Mouse (Mus musculus): ENCODE measurements around the gene Dusp8. TPM values are rescaled to one million over a fixed set of nuclear protein-coding genes. Genes with fewer than 3 reads are reported as not detected.

Dusp8 gene
- polyA plus RNA-seq, 1 experiment from 2014 or later = 1.2 TPM

DNA sequence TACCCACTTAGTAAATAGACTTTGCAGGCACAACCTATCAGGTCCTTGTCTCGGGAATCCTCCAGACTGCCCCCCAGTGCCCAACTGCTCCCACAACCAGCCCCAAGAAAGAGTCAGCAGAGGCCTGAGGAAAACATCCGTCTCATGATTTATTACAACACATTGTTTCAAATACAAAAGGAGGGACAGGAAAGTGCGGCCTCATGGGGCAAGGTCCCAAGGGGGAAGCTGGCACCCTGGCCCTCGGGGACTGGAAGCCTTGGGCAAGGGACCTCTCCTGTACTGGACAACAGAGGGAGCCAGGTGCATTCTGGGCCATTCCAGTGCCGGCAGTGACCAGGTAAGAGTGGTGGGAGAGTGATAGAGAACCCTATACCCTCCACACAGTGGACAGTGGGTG is 16.3 kb downstream of the Dusp8 start:
- no peak overlapping the region for H3K27ac ChIP-seq
- 46% methylated on average over 5 of the region's 5 CpGs for WGBS (ENCODE audit: missing documents)
- H3K79me2 ChIP-seq (ENCODE audit: inconsistent target) = no peaks in the 10 kb centered on the region

DNA sequence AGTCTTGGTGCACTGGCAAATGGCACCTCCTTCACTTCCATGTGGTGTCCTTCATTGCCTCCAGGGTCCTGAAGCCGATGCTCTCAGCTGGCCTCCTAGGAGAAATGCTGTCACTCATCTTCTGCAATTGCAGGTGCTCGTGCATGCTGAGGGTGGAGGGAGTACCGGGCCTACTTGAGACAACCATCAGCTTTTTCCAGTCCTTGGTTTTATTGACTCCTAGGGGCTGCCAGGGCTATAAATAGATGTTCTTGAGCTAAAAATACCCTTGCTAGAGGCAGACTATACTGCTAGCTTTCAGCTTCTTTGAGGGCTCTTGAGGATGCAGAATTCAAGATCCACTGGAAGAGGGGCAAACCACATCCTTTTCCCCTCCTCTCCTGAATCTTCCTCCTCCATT is 18.5 kb downstream of the Dusp8 start:
- H3K4me3 ChIP-seq (ENCODE audit: inconsistent target) = no peak overlapping the region
- no peaks in the 10 kb centered on the region for H3K36me3 ChIP-seq (ENCODE audit: inconsistent target)
- 55% methylated on average over 3 of the region's 3 CpGs for WGBS (ENCODE audit: missing documents)
- no peaks in the 10 kb centered on the region for H3K79me2 ChIP-seq (ENCODE audit: inconsistent target)
- no peak overlapping the region for H3K27ac ChIP-seq

More for the DNA sequence above, 16.3 kb downstream of the Dusp8 start:
- no peak overlapping the region for H3K4me3 ChIP-seq (ENCODE audit: inconsistent target)
- no peaks in the 10 kb centered on the region for H3K36me3 ChIP-seq (ENCODE audit: inconsistent target)

DNA sequence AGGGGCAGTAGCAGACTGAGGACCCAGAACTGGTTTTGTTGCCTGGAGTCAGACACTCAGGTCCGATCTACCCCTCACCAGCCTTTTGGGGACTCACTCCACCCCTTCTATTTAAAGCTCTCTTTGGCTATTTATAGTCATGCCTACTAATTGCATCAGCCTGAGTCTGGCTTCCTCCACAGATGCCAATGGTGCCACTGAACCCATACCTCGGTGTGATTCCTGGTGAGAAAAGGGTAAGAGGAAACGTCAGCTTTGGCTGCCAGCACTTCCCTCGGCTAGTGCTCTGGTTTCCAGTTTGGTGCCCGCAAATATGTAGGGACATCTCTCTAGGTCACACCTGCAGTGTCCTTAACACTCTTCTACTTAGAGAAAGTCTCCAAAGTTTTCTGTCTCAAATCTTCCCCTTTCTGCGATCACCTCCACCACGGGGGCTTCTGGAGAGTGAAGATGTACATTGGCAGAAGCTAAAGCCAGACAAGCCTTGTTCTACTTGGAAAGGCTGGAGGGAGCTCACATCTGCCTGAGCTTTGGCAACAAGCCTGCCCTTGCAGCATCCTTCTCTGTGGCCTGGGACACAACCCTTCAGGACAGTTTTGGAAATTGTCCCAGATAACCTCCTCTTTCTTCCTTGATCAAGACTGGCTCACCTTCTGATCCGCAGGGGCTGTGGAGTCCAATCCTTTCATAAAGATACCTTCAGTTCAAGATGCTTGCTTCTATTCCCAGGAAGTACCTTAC is 21.3 kb downstream of the Dusp8 start:
- H3K4me3 ChIP-seq (ENCODE audit: inconsistent target) = no peak overlapping the region
- H3K36me3 ChIP-seq (ENCODE audit: inconsistent target) = no peaks in the 10 kb centered on the region
- no peak overlapping the region for H3K27ac ChIP-seq
- WGBS (ENCODE audit: missing documents) = 48% methylated on average over 8 of the region's 8 CpGs
- no peaks in the 10 kb centered on the region for H3K79me2 ChIP-seq (ENCODE audit: inconsistent target)

- Histone ChIP-seq H3K27ac (no peak overlapping the region), H3K4me3 (ENCODE audit: inconsistent target) (no peak overlapping the region), H3K79me2 (ENCODE audit: inconsistent target) (no peaks in the 10 kb centered on the region), H3K36me3 (ENCODE audit: inconsistent target) (no peaks in the 10 kb centered on the region)
Observed at GRCm38 (mm10) chr7:142071717-142072116, 23.9 kb downstream of the Dusp8 start.

DNA sequence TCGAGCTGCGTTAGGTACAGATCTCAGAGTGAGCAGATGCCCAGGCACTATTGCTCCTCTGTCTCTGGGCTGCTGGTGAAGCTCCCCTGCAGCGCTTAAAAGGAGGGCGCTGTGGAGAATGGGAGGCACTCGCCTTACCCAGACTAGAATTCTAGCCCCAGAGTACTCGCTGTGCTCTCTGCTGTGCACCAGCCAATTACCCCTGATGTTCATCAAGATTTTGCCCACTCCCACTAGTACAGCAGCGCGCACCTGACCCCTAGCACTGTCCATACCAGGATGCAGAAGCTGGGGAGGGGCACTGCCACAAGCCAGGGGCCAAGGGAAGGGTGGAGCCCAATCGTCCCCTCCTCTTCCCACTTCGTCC is 24.4 kb downstream of the Dusp8 start:
- Histone ChIP-seq H3K79me2 (ENCODE audit: inconsistent target) (no peaks in the 10 kb centered on the region), H3K4me3 (ENCODE audit: inconsistent target) (no peak overlapping the region), H3K27ac (no peak overlapping the region), H3K36me3 (ENCODE audit: inconsistent target) (no peaks in the 10 kb centered on the region)
- WGBS (ENCODE audit: missing documents) = 18% methylated on average over 10 of the region's 10 CpGs

GRCm38 (mm10) chr7:142070458-142071211 is 25.0 kb downstream of the Dusp8 start:
- 22% methylated on average over 13 of the region's 13 CpGs for WGBS (ENCODE audit: missing documents)
- Histone ChIP-seq H3K79me2 (ENCODE audit: inconsistent target) (no peaks in the 10 kb centered on the region), H3K36me3 (ENCODE audit: inconsistent target) (no peaks in the 10 kb centered on the region), H3K4me3 (ENCODE audit: inconsistent target) (no peak overlapping the region), H3K27ac (peak overlapping the region; percentile 95)

GRCm38 (mm10) chr7:142068429-142068828 is 27.2 kb downstream of the Dusp8 start:
- Histone ChIP-seq H3K36me3 (ENCODE audit: inconsistent target) (no peaks in the 10 kb centered on the region), H3K4me3 (ENCODE audit: inconsistent target) (no peak overlapping the region), H3K79me2 (ENCODE audit: inconsistent target) (no peaks in the 10 kb centered on the region), H3K27ac (peak overlapping the region; percentile 95)
- 31% methylated on average over 4 of the region's 4 CpGs for WGBS (ENCODE audit: missing documents)

DNA sequence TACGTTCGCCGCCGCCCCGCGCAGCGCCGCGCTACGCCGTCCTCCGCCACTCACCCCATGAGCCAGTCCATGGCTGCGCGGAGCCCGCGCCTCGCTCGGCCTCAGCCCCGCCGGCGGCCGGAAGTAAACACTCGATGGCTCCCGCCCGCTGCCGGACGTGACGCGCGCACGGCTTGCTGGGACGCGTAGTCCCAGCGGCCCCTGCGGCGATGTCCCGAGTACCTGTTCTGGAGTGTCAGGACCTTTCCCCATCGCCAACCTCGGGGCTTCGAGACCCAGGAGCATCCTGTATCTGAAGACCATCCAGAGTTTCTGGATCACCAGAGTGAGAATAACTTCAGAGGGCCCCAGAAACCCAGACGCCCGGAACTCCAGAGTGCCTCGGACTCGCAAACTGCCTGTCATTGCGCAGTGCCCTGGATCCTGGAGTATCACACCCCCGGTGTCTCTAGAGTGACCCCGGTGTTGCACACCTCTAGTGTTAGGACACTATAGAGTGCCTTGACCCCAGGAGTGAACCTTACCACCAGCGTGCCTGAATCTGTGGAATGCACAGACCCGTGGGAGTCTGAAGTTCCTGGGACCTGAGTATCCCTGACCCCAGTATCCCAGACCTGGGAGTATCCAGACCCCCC is 34.6 kb downstream of the Dusp8 start, which contains the start of gene Mob2:
Mob2 (minus strand) TSS at position 135 of the 635 bp plus-strand sequence.
- Histone ChIP-seq H3K36me3 (ENCODE audit: inconsistent target) (no peaks in the 10 kb centered on the region), H3K4me3 (ENCODE audit: inconsistent target) (peak within 1 kb of the TSS; percentile 75), H3K27ac (peak within 1 kb of the TSS; percentile 51), H3K79me2 (ENCODE audit: inconsistent target) (peaks cover 45% of the 10 kb centered on the region)
- WGBS (ENCODE audit: missing documents) = 1% methylated on average over 47 of the region's 49 CpGs

DNA sequence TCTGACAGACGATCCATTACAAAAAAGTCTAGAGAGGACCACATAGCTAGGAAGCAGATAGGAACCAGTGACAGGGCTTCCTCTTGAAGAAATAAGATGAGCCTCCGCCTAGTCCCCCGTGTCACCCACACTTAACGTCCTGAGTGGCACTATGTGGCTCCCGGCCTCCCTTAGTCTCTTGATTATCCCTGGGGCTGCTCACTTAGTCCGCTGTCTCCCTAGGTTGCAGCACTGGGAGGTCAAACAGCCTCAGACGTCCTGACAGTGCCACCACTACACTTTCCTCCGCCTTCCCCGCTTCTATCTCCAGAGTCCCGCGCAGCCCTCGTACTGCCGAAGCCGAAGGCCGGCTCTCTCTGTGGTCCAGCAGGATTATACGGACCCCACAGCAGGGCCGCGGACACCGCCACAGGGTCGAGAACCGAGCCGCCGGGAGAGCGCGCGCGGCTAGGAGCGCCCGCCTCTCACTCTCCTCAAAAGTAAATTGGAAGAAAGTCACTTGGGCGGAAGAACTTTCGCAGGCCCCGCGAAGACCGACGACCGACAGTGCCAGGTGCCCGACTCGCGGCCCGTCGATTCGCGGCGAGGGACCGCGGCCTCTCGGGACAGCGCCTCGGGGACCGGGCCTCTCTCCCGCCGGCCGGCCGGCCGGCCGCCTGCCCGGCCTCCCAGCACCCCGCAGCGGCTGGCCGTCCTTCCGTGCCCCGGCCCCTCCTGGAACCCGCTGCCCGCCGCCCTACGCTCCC is 35.3 kb downstream of the Dusp8 start:
- H3K27ac ChIP-seq = peak overlapping the region; percentile 43
- under 1% methylated on average over 61 of the region's 66 CpGs for WGBS (ENCODE audit: missing documents)
- peak overlapping the region; percentile 75 for H3K4me3 ChIP-seq (ENCODE audit: inconsistent target)
- H3K79me2 ChIP-seq (ENCODE audit: inconsistent target) = peaks cover 51% of the 10 kb centered on the region
- H3K36me3 ChIP-seq (ENCODE audit: inconsistent target) = no peaks in the 10 kb centered on the region

- Histone ChIP-seq H3K4me3 (ENCODE audit: inconsistent target) (no peak overlapping the region), H3K27ac (no peak overlapping the region), H3K36me3 (ENCODE audit: inconsistent target) (no peaks in the 10 kb centered on the region), H3K79me2 (ENCODE audit: inconsistent target) (peaks cover 65% of the 10 kb centered on the region)
- 68% methylated on average over 2 of the region's 2 CpGs for WGBS (ENCODE audit: missing documents)
Observed at GRCm38 (mm10) chr7:142059024-142059423, 36.6 kb downstream of the Dusp8 start.

GRCm38 (mm10) chr7:142057121-142057520 is 38.5 kb downstream of the Dusp8 start:
- peak overlapping the region; percentile 41 for H3K27ac ChIP-seq
- H3K36me3 ChIP-seq (ENCODE audit: inconsistent target) = 0 out of 2 replicates have a peak, but pooled peaks cover 7% of the 10 kb centered on the region

DNA sequence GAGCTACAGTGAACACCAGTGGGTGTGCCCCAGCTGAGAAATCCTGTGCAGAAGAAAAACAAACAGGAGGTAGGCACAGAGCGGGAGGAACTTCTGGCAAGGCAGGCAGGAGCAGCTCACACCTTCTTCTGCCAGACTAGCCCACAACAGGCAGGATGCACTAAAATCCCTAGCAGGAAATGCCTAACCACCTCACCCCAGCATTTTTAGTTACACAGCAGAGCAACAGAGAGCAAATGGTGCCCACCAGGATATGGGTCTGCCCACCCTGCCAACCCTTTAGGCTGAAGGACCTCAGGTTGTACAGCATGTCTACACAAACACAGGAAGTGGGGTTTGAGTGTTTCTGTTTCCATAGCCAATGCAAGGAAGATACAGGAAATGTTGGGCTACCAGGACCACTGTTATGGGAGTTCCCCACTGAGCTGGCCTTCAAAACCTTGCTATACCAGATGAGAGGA is 39.0 kb downstream of the Dusp8 start:
- Histone ChIP-seq H3K4me3 (ENCODE audit: inconsistent target) (no peak overlapping the region), H3K36me3 (ENCODE audit: inconsistent target) (0 out of 2 replicates have a peak, but pooled peaks cover 7% of the 10 kb centered on the region), H3K27ac (peak overlapping the region; percentile 41), H3K79me2 (ENCODE audit: inconsistent target) (peaks cover 89% of the 10 kb centered on the region)
- WGBS (ENCODE audit: missing documents) = 70% methylated on average over 1 of the region's 1 CpGs

More at GRCm38 (mm10) chr7:142057121-142057520, 38.5 kb downstream of the Dusp8 start:
- H3K79me2 ChIP-seq (ENCODE audit: inconsistent target) = peaks cover 84% of the 10 kb centered on the region
- H3K4me3 ChIP-seq (ENCODE audit: inconsistent target) = no peak overlapping the region
- WGBS (ENCODE audit: missing documents) = no CpG with 5 or more reads among the region's 1 CpGs

DNA sequence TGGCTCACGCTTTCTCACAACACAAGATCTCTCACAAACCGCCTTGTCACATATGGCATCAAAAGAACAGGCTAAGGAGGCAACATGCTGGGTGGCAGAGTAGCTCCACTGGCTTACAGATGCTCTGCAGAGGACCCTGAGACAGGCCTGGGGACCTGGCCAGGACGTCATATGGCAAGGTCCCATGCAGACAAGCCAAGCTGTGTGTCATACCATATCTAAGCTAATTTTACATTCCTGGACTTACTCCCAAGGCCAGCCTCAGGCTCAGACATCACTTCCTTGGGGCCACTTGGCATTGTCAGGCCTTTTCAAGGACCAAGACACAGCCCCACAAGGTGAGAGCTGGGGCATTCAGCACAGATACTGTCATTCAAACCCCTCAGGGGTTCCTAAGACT is 40.2 kb downstream of the Dusp8 start:
- WGBS (ENCODE audit: missing documents) = 84% methylated on average over 3 of the region's 3 CpGs
- Histone ChIP-seq H3K4me3 (ENCODE audit: inconsistent target) (no peak overlapping the region), H3K36me3 (ENCODE audit: inconsistent target) (0 out of 2 replicates have a peak, but pooled peaks cover 7% of the 10 kb centered on the region), H3K79me2 (ENCODE audit: inconsistent target) (peaks cover 100% of the 10 kb centered on the region), H3K27ac (no peak overlapping the region)

- H3K27ac ChIP-seq = no peak overlapping the region
- H3K79me2 ChIP-seq (ENCODE audit: inconsistent target) = peaks cover 100% of the 10 kb centered on the region
- 0 out of 2 replicates have a peak, but pooled peaks cover 7% of the 10 kb centered on the region for H3K36me3 ChIP-seq (ENCODE audit: inconsistent target)
- H3K4me3 ChIP-seq (ENCODE audit: inconsistent target) = no peak overlapping the region
Observed at GRCm38 (mm10) chr7:142050536-142050935, 45.1 kb downstream of the Dusp8 start.

Data from macrophage (primary cell).